ENCODE assay signal across 8 mouse cellular contexts in the genomic region with DNA sequence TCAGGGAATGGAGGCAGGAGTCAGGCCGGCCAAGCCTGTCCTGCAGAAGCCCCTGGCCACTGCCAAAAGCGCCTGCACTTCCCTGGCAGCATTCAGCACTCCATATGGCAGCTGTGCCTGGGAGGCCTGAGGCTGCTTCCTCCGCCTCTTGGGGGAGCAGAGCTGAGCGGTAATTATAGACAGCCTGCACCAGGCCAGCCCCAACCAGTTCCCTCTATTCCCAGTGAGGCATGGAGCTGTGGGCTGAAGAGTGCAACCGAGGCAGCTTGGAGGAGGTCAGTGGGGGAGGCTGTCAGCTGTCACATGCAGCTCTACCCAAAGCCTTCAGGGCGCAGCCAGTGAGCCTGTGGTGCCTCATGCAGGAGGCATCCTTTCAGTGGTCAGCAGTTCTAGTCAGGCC. TPM values are rescaled to one million over a fixed set of nuclear protein-coding genes. Genes with fewer than 3 reads are reported as not detected.
DNase-seq lines count a peak whose midpoint lies in the region; ATAC-seq and TF ChIP-seq lines count a peak whose summit lies in the region.
"Had no signal": no experiment of that assay in that cellular context is flagged by ENCODE, and none has a peak within 500 bp of the region (broad histone marks: within the 10 kb centered on the region; RNA-seq: fewer than 3 reads in every experiment).

No protein-coding gene starts in this region.

- peak; percentile 82 to 84 for DNase-seq in layer of hippocampus, adult 8-10 months (ENCODE audit: low spot score in 2 of 2)
- peak; percentile 50 for DNase-seq in retina, postnatal 1 day

- no peaks in the 10 kb centered on the region for H3K27me3 ChIP-seq in megakaryocyte, embryonic 14.5 days (replicated peaks)
- H3K27me3 ChIP-seq in intestine, embryonic 16.5 days (replicated peaks; ENCODE audit: control insufficient read depth, insufficient read depth, low read length), result no peaks in the 10 kb centered on the region

- TF ChIP-seq POLR2A in cortical plate, adult 2 months (IDR thresholded peaks at IDR 0.05; ENCODE audit: extremely low read depth, insufficient read depth, low read length), result 0 out of 2 replicates have a peak, but pooled peaks have one; percentile 17

- peaks cover 69% of the 10 kb centered on the region for H3K4me1 ChIP-seq in megakaryocyte, embryonic 14.5 days
- H3K4me1 ChIP-seq in cortical plate, adult 2 months (ENCODE audit: control insufficient read depth, insufficient read depth, low read length), result peaks cover 30% of the 10 kb centered on the region
- peaks cover 22% of the 10 kb centered on the region for H3K4me1 ChIP-seq in intestine, embryonic 16.5 days (ENCODE audit: control insufficient read depth, insufficient read depth, low read length)

- H3K4me3 ChIP-seq in megakaryocyte, embryonic 14.5 days (replicated peaks), result peak overlapping the region; percentile 12
- H3K4me3 ChIP-seq in cortical plate, adult 2 months (ENCODE audit: insufficient read depth, low read length), result no peak overlapping the region
- no peak overlapping the region for H3K4me3 ChIP-seq in intestine, embryonic 16.5 days (ENCODE audit: low read length)

- no peak overlapping the region for H3K9ac ChIP-seq in intestine, embryonic 16.5 days (ENCODE audit: low read depth, low read length)

- ATAC-seq in megakaryocyte, adult 5-6 weeks (ENCODE audit: poor library complexity, severe bottlenecking), result no peak
- ATAC-seq in megakaryocyte-erythroid progenitor cell, adult 5-6 weeks (replicated peaks; ENCODE audit: low FRiP score, low TSS enrichment, poor library complexity, severe bottlenecking), result no peak
- no peak for ATAC-seq in intestine, embryonic 16.5 days

- no peaks in the 10 kb centered on the region for H3K9me3 ChIP-seq in megakaryocyte, embryonic 14.5 days
- no peaks in the 10 kb centered on the region for H3K9me3 ChIP-seq in intestine, embryonic 16.5 days (ENCODE audit: control insufficient read depth, low read length)

- no peak for TF ChIP-seq CTCF in cortical plate, adult 2 months (IDR thresholded peaks at IDR 0.05; ENCODE audit: extremely low read depth, insufficient read depth, low read length)

- H3K36me3 ChIP-seq in megakaryocyte, embryonic 14.5 days (replicated peaks; ENCODE audit: low read length), result peaks cover 84% of the 10 kb centered on the region
- H3K36me3 ChIP-seq in intestine, embryonic 16.5 days (ENCODE audit: control insufficient read depth, insufficient read depth, low read length), result peaks cover 13% of the 10 kb centered on the region

- H3K27ac ChIP-seq in cortical plate, adult 2 months (ENCODE audit: insufficient read depth, low read length), result peak overlapping the region; percentile 96
- no peak overlapping the region for H3K27ac ChIP-seq in intestine, embryonic 16.5 days (ENCODE audit: low read length)
- H3K27ac ChIP-seq: kidney, postnatal 0 days had no signal

- H3K4me2 ChIP-seq in intestine, embryonic 16.5 days (ENCODE audit: low read depth, low read length), result no peak overlapping the region

- 80% methylated on average over 6 of the region's 6 CpGs for WGBS in intestine, embryonic 16.5 days

RNA-seq across cellular contexts. Expression of gene Napa, which starts 5.5 kb away (rescaled TPM):
- polyA plus RNA-seq in megakaryocyte, embryonic 14.5 days (2012; ENCODE audit: insufficient read depth, low replicate concordance), result 161 and 318 TPM in 2 replicates
- total RNA-seq in megakaryocyte, adult 5-6 weeks (2015), result 62.0 and 65.7 TPM in 2 replicates
- 39.8 and 39.9 TPM in 2 replicates for total RNA-seq in megakaryocyte, adult 5-6 weeks (2017)
- polyA plus RNA-seq in cortical plate, adult 2 months (2012; rRNA removed), result 436 and 444 TPM in 2 replicates
- total RNA-seq in layer of hippocampus, adult 8-10 months (2022), result 100 to 1,000 TPM; 289 to 306 (median 297) TPM
- total RNA-seq in megakaryocyte-erythroid progenitor cell, adult 5-6 weeks (2014; fragmentation: Nextera tagmentation), result 92.2 and 111 TPM in 2 replicates
- total RNA-seq in megakaryocyte-erythroid progenitor cell, adult 5-6 weeks (2017), result 41.1 and 49.5 TPM in 2 replicates
- 211 and 233 TPM in 2 replicates for polyA plus RNA-seq in intestine, embryonic 16.5 days (2015; fragmentation: Nextera tagmentation; extraction: Ambion mirVana)

RNA-seq across cellular contexts. Expression of gene Kptn, which starts 15.9 kb away (rescaled TPM):
- 5.7 and 14.1 TPM in 2 replicates for polyA plus RNA-seq in megakaryocyte, embryonic 14.5 days (2012; ENCODE audit: insufficient read depth, low replicate concordance)
- 8.9 and 9.9 TPM in 2 replicates for total RNA-seq in megakaryocyte, adult 5-6 weeks (2015)
- total RNA-seq in megakaryocyte, adult 5-6 weeks (2017), result 9.7 and 18.9 TPM in 2 replicates
- polyA plus RNA-seq in cortical plate, adult 2 months (2012; rRNA removed), result 51.3 and 58.5 TPM in 2 replicates
- 10 to 100 TPM; 35.4 to 47.0 (median 41.5) TPM for total RNA-seq in layer of hippocampus, adult 8-10 months (2022)
- 14.3 and 20.7 TPM in 2 replicates for total RNA-seq in megakaryocyte-erythroid progenitor cell, adult 5-6 weeks (2014; fragmentation: Nextera tagmentation)
- 5.1 and 10.5 TPM in 2 replicates for total RNA-seq in megakaryocyte-erythroid progenitor cell, adult 5-6 weeks (2017)
- polyA plus RNA-seq in intestine, embryonic 16.5 days (2015; fragmentation: Nextera tagmentation; extraction: Ambion mirVana), result 24.3 and 27.1 TPM in 2 replicates

RNA-seq across cellular contexts. Expression of gene Slc8a2, which starts 25.9 kb away (rescaled TPM):
- not detected in 2 replicates for polyA plus RNA-seq in megakaryocyte, embryonic 14.5 days (2012; ENCODE audit: insufficient read depth, low replicate concordance)
- not detected in 2 replicates for total RNA-seq in megakaryocyte, adult 5-6 weeks (2015)
- not detected in 2 replicates for total RNA-seq in megakaryocyte, adult 5-6 weeks (2017)
- polyA plus RNA-seq in cortical plate, adult 2 months (2012; rRNA removed), result 164 and 183 TPM in 2 replicates
- 100 to 1,000 TPM; 237 to 262 (median 255) TPM for total RNA-seq in layer of hippocampus, adult 8-10 months (2022)
- total RNA-seq in megakaryocyte-erythroid progenitor cell, adult 5-6 weeks (2014; fragmentation: Nextera tagmentation), result 0.07 TPM in 1 of 2 replicates, not detected in the other
- total RNA-seq in megakaryocyte-erythroid progenitor cell, adult 5-6 weeks (2017), result not detected in 2 replicates
- polyA plus RNA-seq in intestine, embryonic 16.5 days (2015; fragmentation: Nextera tagmentation; extraction: Ambion mirVana), result 0.15 and 0.21 TPM in 2 replicates

RNA-seq across cellular contexts. Expression of gene Zfp541, which starts 42.1 kb away (rescaled TPM):
- 0.15 TPM in 1 of 2 replicates, not detected in the other for polyA plus RNA-seq in megakaryocyte, embryonic 14.5 days (2012; ENCODE audit: insufficient read depth, low replicate concordance)
- 0.16 and 0.27 TPM in 2 replicates for total RNA-seq in megakaryocyte, adult 5-6 weeks (2015)
- total RNA-seq in megakaryocyte, adult 5-6 weeks (2017), result 0.53 TPM in 1 of 2 replicates, not detected in the other
- 0.45 and 0.52 TPM in 2 replicates for polyA plus RNA-seq in cortical plate, adult 2 months (2012; rRNA removed)
- under 1 TPM; 0.67 to 0.98 (median 0.84) TPM for total RNA-seq in layer of hippocampus, adult 8-10 months (2022)
- total RNA-seq in megakaryocyte-erythroid progenitor cell, adult 5-6 weeks (2014; fragmentation: Nextera tagmentation), result not detected in 2 replicates
- not detected in 2 replicates for total RNA-seq in megakaryocyte-erythroid progenitor cell, adult 5-6 weeks (2017)
- 0.07 and 0.21 TPM in 2 replicates for polyA plus RNA-seq in intestine, embryonic 16.5 days (2015; fragmentation: Nextera tagmentation; extraction: Ambion mirVana)

RNA-seq across cellular contexts. Expression of gene Bicra, which starts 56.0 kb away (rescaled TPM):
- 30.6 and 132 TPM in 2 replicates for polyA plus RNA-seq in megakaryocyte, embryonic 14.5 days (2012; ENCODE audit: insufficient read depth, low replicate concordance)
- 19.5 and 28.6 TPM in 2 replicates for total RNA-seq in megakaryocyte, adult 5-6 weeks (2015)
- total RNA-seq in megakaryocyte, adult 5-6 weeks (2017), result 1.9 and 2.8 TPM in 2 replicates
- 7.8 and 8.5 TPM in 2 replicates for polyA plus RNA-seq in cortical plate, adult 2 months (2012; rRNA removed)
- 10 to 100 TPM; 15.4 to 20.0 (median 17.2) TPM for total RNA-seq in layer of hippocampus, adult 8-10 months (2022)
- total RNA-seq in megakaryocyte-erythroid progenitor cell, adult 5-6 weeks (2014; fragmentation: Nextera tagmentation), result 12.6 and 21.3 TPM in 2 replicates
- 0.15 and 1.8 TPM in 2 replicates for total RNA-seq in megakaryocyte-erythroid progenitor cell, adult 5-6 weeks (2017)
- polyA plus RNA-seq in intestine, embryonic 16.5 days (2015; fragmentation: Nextera tagmentation; extraction: Ambion mirVana), result 3.7 and 4.0 TPM in 2 replicates

Comparison
In these comparisons a context has a peak if more than half of its experiments do, and no peak if none do; other contexts are left out.
1. RNA of gene Slc8a2, which starts 25.9 kb away (total RNA-seq): 237 to 262 TPM in layer of hippocampus, adult 8-10 months; not detected in megakaryocyte, adult 5-6 weeks and 0.07 TPM in megakaryocyte-erythroid progenitor cell, adult 5-6 weeks; every median in the first group is over 100 times any median in the second.